Mouse (Mus musculus): Measurements from ENCODE around the gene Gtf3c4.

- TF ChIP-seq CTCF (IDR thresholded peaks at IDR 0.05; ENCODE audit: low read depth) (no peak), EP300 (IDR thresholded peaks at IDR 0.05; ENCODE audit: low read depth) (no peak)
Measured at GRCm38 (mm10) chr2:28818866-28819265, 21.3 kb downstream of the Gtf3c4 start.

Data from liver, embryonic 14.5 days (tissue).